Mouse (Mus musculus) lung, postnatal 14 days (tissue): ENCODE results near the gene Lrrc29.
A peak's percentile ranks its signal among the peaks of the same experiment; 100 is the strongest.

ENCODE experiments used
- DNase-seq: peaks from one replicate; pipeline ENCODE4 v3.0.0; 2021

Gene Lrrc29

GRCm38 (mm10) chr8:105343791-105344574 lies 17.9 kb upstream of the Lrrc29 start:
- no peak for DNase-seq

GRCm38 (mm10) chr8:105342768-105343167 lies 16.7 kb upstream of the Lrrc29 start:
- DNase-seq: no peak

GRCm38 (mm10) chr8:105341399-105341798 lies 15.3 kb upstream of the Lrrc29 start:
- DNase-seq: peak; percentile 77

- DNase-seq: peak; percentile 88
Measured at GRCm38 (mm10) chr8:105339886-105340635, 14.0 kb upstream of the Lrrc29 start.

GRCm38 (mm10) chr8:105338992-105339391 lies 12.9 kb upstream of the Lrrc29 start:
- DNase-seq: no peak

GRCm38 (mm10) chr8:105336373-105337130 lies 10.5 kb upstream of the Lrrc29 start:
- DNase-seq: no peak

GRCm38 (mm10) chr8:105332523-105332922 lies 6.4 kb upstream of the Lrrc29 start:
- no peak for DNase-seq

- DNase-seq: no peak
Measured at GRCm38 (mm10) chr8:105331931-105332330, 5.9 kb upstream of the Lrrc29 start.

- DNase-seq: no peak
Measured at GRCm38 (mm10) chr8:105331469-105331868, 5.4 kb upstream of the Lrrc29 start.

- no peak for DNase-seq
Measured at GRCm38 (mm10) chr8:105330325-105330724, 4.2 kb upstream of the Lrrc29 start.

- no peak for DNase-seq
Measured at GRCm38 (mm10) chr8:105326968-105327367, 890 bp upstream of the Lrrc29 start.

GRCm38 (mm10) chr8:105325641-105326093 lies 411 bp downstream of the Lrrc29 start:
- no peak for DNase-seq

GRCm38 (mm10) chr8:105323183-105323582 lies 2.9 kb downstream of the Lrrc29 start:
- no peak for DNase-seq

GRCm38 (mm10) chr8:105318662-105319190 lies 7.4 kb downstream of the Lrrc29 start:
- peak; percentile 43 for DNase-seq

- DNase-seq: peak; percentile 73
Measured at GRCm38 (mm10) chr8:105317941-105318340, 8.1 kb downstream of the Lrrc29 start.

GRCm38 (mm10) chr8:105315073-105315769 lies 10.9 kb downstream of the Lrrc29 start:
- no peak for DNase-seq

GRCm38 (mm10) chr8:105313622-105314402 lies 12.3 kb downstream of the Lrrc29 start:
- DNase-seq: no peak

GRCm38 (mm10) chr8:105312891-105313481 lies 13.1 kb downstream of the Lrrc29 start:
- no peak for DNase-seq

- DNase-seq: no peak
Measured at GRCm38 (mm10) chr8:105311718-105312117, 14.4 kb downstream of the Lrrc29 start.

GRCm38 (mm10) chr8:105310118-105310517 lies 16.0 kb downstream of the Lrrc29 start:
- no peak for DNase-seq
